Mouse (Mus musculus) cortical plate, adult 2 months (tissue): Measurements from ENCODE around the gene Zdhhc3. TPM values are rescaled to one million over a fixed set of nuclear protein-coding genes. Genes with fewer than 3 reads are reported as not detected.

ENCODE experiments used
- H3K27ac ChIP-seq: fragments of 200-500 bp; 2 replicates; pipeline ENCODE4 v1.5.1; 2012; ENCODE audit warnings: low read length, control low read depth, inconsistent platforms; ENCODE audit not compliant: insufficient read depth
- H3K4me1 ChIP-seq: fragments of 200-500 bp; 2 replicates; pipeline ENCODE4 v1.6.1; 2011; ENCODE audit warnings: low read length; ENCODE audit not compliant: control insufficient read depth, insufficient read depth
- H3K4me3 ChIP-seq: fragments of 200-500 bp; 2 replicates; pipeline ENCODE4 v1.5.1; 2011; ENCODE audit warnings: mild to moderate bottlenecking, low read length, control low read depth; ENCODE audit not compliant: insufficient read depth
- CTCF ChIP-seq: fragments of 200-500 bp; IDR thresholded peaks from 2 replicates; pipeline ENCODE4 v1.5.1; 2011; ENCODE audit warnings: mild to moderate bottlenecking, control low read depth, low read length; ENCODE audit not compliant: insufficient read depth; ENCODE audit errors: extremely low read depth
- POLR2A ChIP-seq: fragments of 200-500 bp; IDR thresholded peaks from 2 replicates; pipeline ENCODE4 v1.6.1; 2011; ENCODE audit warnings: mild to moderate bottlenecking, low read length, control low read depth; ENCODE audit not compliant: insufficient read depth; ENCODE audit errors: extremely low read depth
- polyA plus RNA-seq: library from polyadenylated mRNA; depleted of rRNA; stranded (reverse); fragments of >200 nt; gene quantifications from 2 replicates; pipeline ENCODE4 v1.2.3, GENCODE M21; 2012; rRNA removed

The Zdhhc3 gene
- polyA plus RNA-seq, 1 experiment: 75.1 TPM

GRCm38 (mm10) chr9:123021636-123022379 is 91.2 kb downstream of the Zdhhc3 start:
- Histone ChIP-seq H3K4me1 (no peaks in the 10 kb centered on the region), H3K27ac (no peak overlapping the region), H3K4me3 (peak overlapping the region; percentile 73)
- TF ChIP-seq CTCF (no peak), POLR2A (no peak)

GRCm38 (mm10) chr9:123020995-123021631 is 91.9 kb downstream of the Zdhhc3 start, which contains the start of gene Tmem42:
Gene Tmem42 (plus strand): TSS chr9:123021326.
- Histone ChIP-seq H3K4me3 (peak within 1 kb of the TSS; percentile 73), H3K4me1 (no peaks in the 10 kb centered on the region), H3K27ac (peak within 1 kb of the TSS; percentile 51; the same call in 1 of the 2 replicates)
- TF ChIP-seq CTCF: no peak
- TF ChIP-seq POLR2A: peak; percentile 11; the same call in 1 of the 2 replicates

Other genes starting within 250 kb of the Zdhhc3 start
- 140 and 156 TPM in 2 replicates for gene Zfp445, start 247.2 kb downstream of the Zdhhc3 start, polyA plus RNA-seq
- 3.0 and 3.3 TPM in 2 replicates for gene Zkscan7, start 227.5 kb downstream of the Zdhhc3 start, polyA plus RNA-seq
- gene Zfp105, start 190.1 kb downstream of the Zdhhc3 start, polyA plus RNA-seq: 4.7 TPM in 2 replicates
- gene 1110059G10Rik, start 162.2 kb downstream of the Zdhhc3 start, polyA plus RNA-seq: 18.9 and 20.0 TPM in 2 replicates
- 0.79 and 0.92 TPM in 2 replicates for gene Kif15, start 162.2 kb downstream of the Zdhhc3 start, polyA plus RNA-seq
- 38.5 and 38.7 TPM in 2 replicates for gene Tmem42, start 91.9 kb downstream of the Zdhhc3 start, polyA plus RNA-seq
- gene Tgm4, start 78.5 kb downstream of the Zdhhc3 start, polyA plus RNA-seq: 0.86 and 0.93 TPM in 2 replicates
- 60.8 and 65.1 TPM in 2 replicates for gene Exosc7, start within 50 bp of the Zdhhc3 start, polyA plus RNA-seq
- 4.0 and 4.5 TPM in 2 replicates for gene Clec3b, start 37.7 kb upstream of the Zdhhc3 start, polyA plus RNA-seq
- 0.65 and 0.66 TPM in 2 replicates for gene Cdcp1, start 102.8 kb upstream of the Zdhhc3 start, polyA plus RNA-seq
- gene Tmem158, start 147.6 kb upstream of the Zdhhc3 start, polyA plus RNA-seq: 44.8 and 53.4 TPM in 2 replicates